Mouse (Mus musculus): ENCODE results near the gene Dtx4.

GRCm38 (mm10) chr19:12439581-12439980 is 61.7 kb downstream of the Dtx4 start:
- TF ChIP-seq TCF12 (IDR thresholded peaks at IDR 0.05; ENCODE audit: low read depth, low read length) (no peak), MYC (IDR thresholded peaks at IDR 0.05; ENCODE audit: low read depth, low read length) (no peak), CTCF (conservative IDR thresholded peaks at IDR 0.05 in 1 of 2, IDR thresholded peaks at IDR 0.05 in 1 of 2; ENCODE audit: low read depth in 2 of 2, low read length in 2 of 2) (no peak), CHD2 (IDR thresholded peaks at IDR 0.05; ENCODE audit: low read length) (no peak), USF2 (conservative IDR thresholded peaks at IDR 0.05; ENCODE audit: low read depth, low read length) (no peak), BHLHE40 (IDR thresholded peaks at IDR 0.05; ENCODE audit: low read depth, low read length) (no peak), USF1 (IDR thresholded peaks at IDR 0.05; ENCODE audit: low read depth, low read length) (no peak), MXI1 (IDR thresholded peaks at IDR 0.05; ENCODE audit: low read depth, low read length) (no peak), POLR2A (IDR thresholded peaks at IDR 0.05; ENCODE audit: low read depth, low read length) (no peak), MAFK (IDR thresholded peaks at IDR 0.05; ENCODE audit: insufficient replicate concordance, low read length) (no peak), MAZ (IDR thresholded peaks at IDR 0.05; ENCODE audit: low read depth, low read length) (no peak)

Data from CH12.LX (cell line).